Mouse (Mus musculus): Measurements from ENCODE around the gene Fam76a. TPM values are rescaled to one million over a fixed set of nuclear protein-coding genes. Genes with fewer than 3 reads are reported as not detected.

Fam76a gene
- polyA plus RNA-seq, 1 experiment from 2014 or later = 47.5 TPM

GRCm38 (mm10) chr4:132949882-132950532, 27.6 kb upstream of the Fam76a start:
- H3K9me3 ChIP-seq (ENCODE audit: control insufficient read depth, low read length) = no peaks in the 10 kb centered on the region
- no peak for ATAC-seq (ENCODE audit: low FRiP score, low TSS enrichment)
- peak; percentile 45 for DNase-seq
- no peak overlapping the region for H3K9ac ChIP-seq (replicated peaks; ENCODE audit: low read length)
- no peaks in the 10 kb centered on the region for H3K27me3 ChIP-seq (ENCODE audit: control insufficient read depth, insufficient read depth, low read length)
- H3K4me3 ChIP-seq (replicated peaks; ENCODE audit: low read depth, low read length) = no peak overlapping the region
- H3K4me1 ChIP-seq (ENCODE audit: control insufficient read depth, insufficient read depth, low read length) = peaks cover 8% of the 10 kb centered on the region
- H3K4me2 ChIP-seq (ENCODE audit: low read length) = peak overlapping the region; percentile 35; the same call in 1 of the 2 replicates
- no peak overlapping the region for H3K27ac ChIP-seq (replicated peaks; ENCODE audit: low read depth, low read length)
- WGBS = 21% methylated on average over 24 of the region's 24 CpGs
- H3K36me3 ChIP-seq (ENCODE audit: control insufficient read depth, insufficient read depth, low read length) = no peaks in the 10 kb centered on the region

GRCm38 (mm10) chr4:132946047-132947001, 24.0 kb upstream of the Fam76a start:
- Histone ChIP-seq H3K27me3 (ENCODE audit: control insufficient read depth, insufficient read depth, low read length) (no peaks in the 10 kb centered on the region), H3K4me3 (replicated peaks; ENCODE audit: low read depth, low read length) (no peak overlapping the region), H3K4me2 (ENCODE audit: low read length) (peak overlapping the region; percentile 46), H3K27ac (replicated peaks; ENCODE audit: low read depth, low read length) (peak overlapping the region; percentile 46), H3K9ac (replicated peaks; ENCODE audit: low read length) (no peak overlapping the region), H3K4me1 (ENCODE audit: control insufficient read depth, insufficient read depth, low read length) (peaks cover 8% of the 10 kb centered on the region), H3K36me3 (ENCODE audit: control insufficient read depth, insufficient read depth, low read length) (no peaks in the 10 kb centered on the region), H3K9me3 (ENCODE audit: control insufficient read depth, low read length) (no peaks in the 10 kb centered on the region)
- peak; percentile 64 for DNase-seq
- ATAC-seq (ENCODE audit: low FRiP score, low TSS enrichment) = peak; percentile 34; the same call in 1 of the 2 replicates
- WGBS = 19% methylated on average over 27 of the region's 27 CpGs

GRCm38 (mm10) chr4:132945261-132946046, 23.1 kb upstream of the Fam76a start:
- Histone ChIP-seq H3K4me1 (ENCODE audit: control insufficient read depth, insufficient read depth, low read length) (peaks cover 8% of the 10 kb centered on the region), H3K9me3 (ENCODE audit: control insufficient read depth, low read length) (no peaks in the 10 kb centered on the region), H3K27ac (replicated peaks; ENCODE audit: low read depth, low read length) (peak overlapping the region; percentile 46), H3K4me2 (ENCODE audit: low read length) (peak overlapping the region; percentile 46), H3K36me3 (ENCODE audit: control insufficient read depth, insufficient read depth, low read length) (no peaks in the 10 kb centered on the region), H3K27me3 (ENCODE audit: control insufficient read depth, insufficient read depth, low read length) (no peaks in the 10 kb centered on the region), H3K4me3 (replicated peaks; ENCODE audit: low read depth, low read length) (no peak overlapping the region), H3K9ac (replicated peaks; ENCODE audit: low read length) (no peak overlapping the region)
- WGBS = 9% methylated on average over 15 of the region's 15 CpGs
- DNase-seq (peak; percentile 93), ATAC-seq (ENCODE audit: low FRiP score, low TSS enrichment) (peak; percentile 69; the same call in 1 of the 2 replicates)

- H3K4me3 ChIP-seq (replicated peaks; ENCODE audit: low read depth, low read length) = no peak overlapping the region
- H3K9ac ChIP-seq (replicated peaks; ENCODE audit: low read length) = no peak overlapping the region
These were observed 22.4 kb upstream of the Fam76a start for GRCm38 (mm10) chr4:132944776-132945175.

GRCm38 (mm10) chr4:132944106-132944505, 21.7 kb upstream of the Fam76a start:
- Histone ChIP-seq H3K4me1 (ENCODE audit: control insufficient read depth, insufficient read depth, low read length) (peaks cover 8% of the 10 kb centered on the region), H3K4me2 (ENCODE audit: low read length) (no peak overlapping the region), H3K27me3 (ENCODE audit: control insufficient read depth, insufficient read depth, low read length) (no peaks in the 10 kb centered on the region), H3K4me3 (replicated peaks; ENCODE audit: low read depth, low read length) (no peak overlapping the region), H3K9me3 (ENCODE audit: control insufficient read depth, low read length) (no peaks in the 10 kb centered on the region), H3K36me3 (ENCODE audit: control insufficient read depth, insufficient read depth, low read length) (no peaks in the 10 kb centered on the region), H3K9ac (replicated peaks; ENCODE audit: low read length) (no peak overlapping the region), H3K27ac (replicated peaks; ENCODE audit: low read depth, low read length) (no peak overlapping the region)
- 77% methylated on average over 12 of the region's 12 CpGs for WGBS
- DNase-seq = no peak
- ATAC-seq (ENCODE audit: low FRiP score, low TSS enrichment) = no peak

More at GRCm38 (mm10) chr4:132944776-132945175, 22.4 kb upstream of the Fam76a start:
- Histone ChIP-seq H3K36me3 (ENCODE audit: control insufficient read depth, insufficient read depth, low read length) (no peaks in the 10 kb centered on the region), H3K4me2 (ENCODE audit: low read length) (no peak overlapping the region), H3K9me3 (ENCODE audit: control insufficient read depth, low read length) (no peaks in the 10 kb centered on the region), H3K27me3 (ENCODE audit: control insufficient read depth, insufficient read depth, low read length) (no peaks in the 10 kb centered on the region), H3K4me1 (ENCODE audit: control insufficient read depth, insufficient read depth, low read length) (peaks cover 8% of the 10 kb centered on the region), H3K27ac (replicated peaks; ENCODE audit: low read depth, low read length) (no peak overlapping the region)
- WGBS = 86% methylated on average over 4 of the region's 4 CpGs
- DNase-seq (no peak), ATAC-seq (ENCODE audit: low FRiP score, low TSS enrichment) (no peak)

GRCm38 (mm10) chr4:132943088-132943487, 20.7 kb upstream of the Fam76a start:
- WGBS = 58% methylated on average over 8 of the region's 8 CpGs
- H3K36me3 ChIP-seq (ENCODE audit: control insufficient read depth, insufficient read depth, low read length) = no peaks in the 10 kb centered on the region
- ATAC-seq (ENCODE audit: low FRiP score, low TSS enrichment) (no peak), DNase-seq (no peak)
- H3K27me3 ChIP-seq (ENCODE audit: control insufficient read depth, insufficient read depth, low read length) = no peaks in the 10 kb centered on the region
- peaks cover 8% of the 10 kb centered on the region for H3K4me1 ChIP-seq (ENCODE audit: control insufficient read depth, insufficient read depth, low read length)
- H3K9ac ChIP-seq (replicated peaks; ENCODE audit: low read length) = no peak overlapping the region
- H3K4me2 ChIP-seq (ENCODE audit: low read length) = no peak overlapping the region
- H3K9me3 ChIP-seq (ENCODE audit: control insufficient read depth, low read length) = no peaks in the 10 kb centered on the region
- H3K27ac ChIP-seq (replicated peaks; ENCODE audit: low read depth, low read length) = no peak overlapping the region
- no peak overlapping the region for H3K4me3 ChIP-seq (replicated peaks; ENCODE audit: low read depth, low read length)

- H3K36me3 ChIP-seq (ENCODE audit: control insufficient read depth, insufficient read depth, low read length) = no peaks in the 10 kb centered on the region
- 60% methylated on average over 23 of the region's 23 CpGs for WGBS
- H3K27me3 ChIP-seq (ENCODE audit: control insufficient read depth, insufficient read depth, low read length) = no peaks in the 10 kb centered on the region
These were observed 18.8 kb upstream of the Fam76a start for GRCm38 (mm10) chr4:132941012-132941729.

More at GRCm38 (mm10) chr4:132941012-132941729, 18.8 kb upstream of the Fam76a start:
- ATAC-seq (ENCODE audit: low FRiP score, low TSS enrichment) (no peak), DNase-seq (no peak)
- no peak overlapping the region for H3K9ac ChIP-seq (replicated peaks; ENCODE audit: low read length)
- H3K4me3 ChIP-seq (replicated peaks; ENCODE audit: low read depth, low read length) = no peak overlapping the region
- H3K4me2 ChIP-seq (ENCODE audit: low read length) = no peak overlapping the region
- H3K4me1 ChIP-seq (ENCODE audit: control insufficient read depth, insufficient read depth, low read length) = peaks cover 6% of the 10 kb centered on the region
- H3K27ac ChIP-seq (replicated peaks; ENCODE audit: low read depth, low read length) = no peak overlapping the region
- H3K9me3 ChIP-seq (ENCODE audit: control insufficient read depth, low read length) = no peaks in the 10 kb centered on the region
